Mouse (Mus musculus) left cerebral cortex, adult 9 months (tissue): ENCODE measurements at regions not wholly inside any gene's neighbourhood (a gene's known extent, or its start where the extent isn't known, plus 50 kb on each side); places are given as distances from the start of the nearest gene placed in this dataset.

ENCODE experiments used
- DNase-seq, 2 experiments: peaks; one replicate each; pipeline ENCODE4 v3.0.0; 2022; ENCODE audit warnings: low spot score in 2 of 2

- DNase-seq, result no peak
These were observed 92.0 kb downstream of the Cdc5l start for GRCm38 (mm10) chr17:45341573-45341972.

- DNase-seq, result no peak
These were observed 92.7 kb downstream of the Cdc5l start for GRCm38 (mm10) chr17:45340851-45341250.

GRCm38 (mm10) chr17:45339226-45339625 is 94.3 kb downstream of the Cdc5l start:
- DNase-seq, result no peak

GRCm38 (mm10) chr17:45338086-45338485 is 95.5 kb downstream of the Cdc5l start:
- DNase-seq, result peak in 1 of 2 experiments; percentile 35

- peak in 1 of 2 experiments; percentile 24 for DNase-seq
These were observed 97.9 kb downstream of the Cdc5l start for GRCm38 (mm10) chr17:45335586-45336151.

GRCm38 (mm10) chr17:45334732-45335381 is 98.7 kb downstream of the Cdc5l start:
- DNase-seq, result no peak

GRCm38 (mm10) chr17:45332321-45332720 is 101.2 kb downstream of the Cdc5l start:
- no peak for DNase-seq

- DNase-seq, result no peak
These were observed 104.3 kb downstream of the Cdc5l start for GRCm38 (mm10) chr17:45329241-45329640.

- no peak for DNase-seq
These were observed 106.8 kb downstream of the Cdc5l start for GRCm38 (mm10) chr17:45326726-45327125.

GRCm38 (mm10) chr17:45326173-45326572 is 107.4 kb downstream of the Cdc5l start:
- DNase-seq, result no peak

- no peak for DNase-seq
These were observed 110.7 kb downstream of the Cdc5l start for GRCm38 (mm10) chr17:45322842-45323241.

- no peak for DNase-seq
These were observed 113.5 kb downstream of the Cdc5l start for GRCm38 (mm10) chr17:45320074-45320473.

- DNase-seq, result no peak
These were observed 115.1 kb downstream of the Cdc5l start for GRCm38 (mm10) chr17:45318211-45319076.

- peak; percentile 18 to 19 for DNase-seq
These were observed 120.8 kb downstream of the Cdc5l start for GRCm38 (mm10) chr17:45312510-45313266.

- DNase-seq, result no peak
These were observed 127.0 kb downstream of the Cdc5l start for GRCm38 (mm10) chr17:45306506-45306905.

- no peak for DNase-seq
These were observed 130.4 kb downstream of the Cdc5l start for GRCm38 (mm10) chr17:45303183-45303582.

GRCm38 (mm10) chr17:45298355-45298754 is 135.2 kb downstream of the Cdc5l start:
- DNase-seq, result no peak

GRCm38 (mm10) chr17:45297860-45298259 is 135.7 kb downstream of the Cdc5l start:
- DNase-seq, result no peak

- no peak for DNase-seq
These were observed 137.2 kb downstream of the Cdc5l start for GRCm38 (mm10) chr17:45296363-45296762.

- DNase-seq, result no peak
These were observed 138.7 kb downstream of the Cdc5l start for GRCm38 (mm10) chr17:45294886-45295285.

- DNase-seq, result no peak
These were observed 139.2 kb downstream of the Cdc5l start for GRCm38 (mm10) chr17:45294256-45294865.
